Mouse (Mus musculus) lung, postnatal 14 days (tissue): ENCODE results near the gene Ncoa4.

Experiments
- DNase-seq: peaks from one replicate; pipeline ENCODE4 v3.0.0; 2021

Ncoa4 gene

DNA sequence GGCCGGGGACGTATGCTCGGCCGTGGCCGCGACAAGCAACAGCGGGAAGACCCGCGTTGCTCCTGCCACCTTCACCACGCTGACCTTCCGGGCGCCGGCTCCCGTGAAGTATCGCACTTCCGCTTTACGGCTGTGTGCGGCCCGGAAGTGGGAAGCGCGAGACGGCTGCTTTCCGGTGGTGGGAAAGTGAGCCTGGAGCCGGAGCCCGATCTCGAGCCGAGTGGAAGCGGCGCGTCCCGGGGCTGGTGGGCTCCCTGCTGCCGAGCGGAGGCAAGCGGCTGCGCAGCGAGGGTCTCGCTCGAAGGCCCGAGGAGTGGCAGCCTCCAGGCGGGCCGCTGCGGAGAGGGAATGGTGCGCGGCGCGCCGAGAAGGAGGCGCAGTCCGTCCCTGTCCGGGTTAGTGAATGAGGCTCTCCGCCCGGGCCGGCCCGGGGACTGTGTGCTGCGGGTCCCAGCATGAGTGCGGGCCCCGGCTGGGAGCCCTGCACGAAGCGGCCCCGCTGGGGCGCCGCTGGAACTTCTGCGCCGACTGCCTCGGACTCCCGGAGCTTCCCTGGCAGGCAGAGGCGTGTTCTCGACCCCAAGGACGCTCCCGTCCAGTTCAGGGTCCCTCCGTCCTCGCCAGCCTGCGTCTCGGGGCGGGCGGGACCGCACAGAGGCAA, 42.3 kb downstream of the Ncoa4 start, which contains the start of the genes Timm23 and Parg:
Gene Timm23 (minus strand): TSS at position 108 of the 661 bp plus-strand sequence.
Gene Parg (plus strand): TSS at position 159 of the 661 bp plus-strand sequence.
- peak; percentile 85 for DNase-seq

- no peak for DNase-seq
These were observed 66.9 kb downstream of the Ncoa4 start for GRCm38 (mm10) chr14:32226601-32227000.

- peak; percentile 75 for DNase-seq
These were observed 69.3 kb downstream of the Ncoa4 start for GRCm38 (mm10) chr14:32228996-32229395.
